Mouse (Mus musculus): ENCODE results near the gene Cyb561a3. TPM values are rescaled to one million over a fixed set of nuclear protein-coding genes. Genes with fewer than 3 reads are reported as not detected.

Gene Cyb561a3
- polyA plus RNA-seq, 1 experiment from 2014 or later, result 15.8 TPM

DNA sequence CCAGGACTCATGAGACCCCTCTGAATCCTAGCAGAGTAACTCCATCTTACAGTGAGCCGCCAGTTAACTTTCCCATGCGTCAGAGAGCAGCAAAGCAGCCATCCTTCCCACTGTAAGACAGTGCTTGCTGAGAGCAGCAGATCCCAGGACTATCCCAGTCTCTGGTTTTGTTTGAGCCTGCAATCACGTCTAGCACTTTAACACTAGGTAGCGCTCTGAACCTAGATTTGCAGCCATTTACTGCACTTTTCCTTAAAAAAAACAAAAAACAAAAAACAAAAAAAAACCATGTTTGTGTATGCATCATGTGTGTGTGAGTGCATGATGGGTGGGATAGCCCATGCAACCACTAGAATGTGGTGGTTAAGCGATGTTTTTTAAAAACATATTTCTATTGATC lies 16.9 kb upstream of the Cyb561a3 start:
- no peak overlapping the region for H3K27ac ChIP-seq (replicated peaks; ENCODE audit: low read depth, low read length)
- H3K4me3 ChIP-seq (ENCODE audit: low read depth, low read length), result no peak overlapping the region
- H3K4me1 ChIP-seq (ENCODE audit: control insufficient read depth, insufficient read depth, low read length), result peaks cover 3% of the 10 kb centered on the region; the same call in 1 of the 2 replicates
- H3K36me3 ChIP-seq (ENCODE audit: control insufficient read depth, insufficient read depth, low read length), result no peaks in the 10 kb centered on the region
- H3K9me3 ChIP-seq (ENCODE audit: control insufficient read depth, low read length), result no peaks in the 10 kb centered on the region
- DNase-seq (ENCODE audit: low spot score) (no peak), ATAC-seq (ENCODE audit: insufficient number of reproducible peaks, low FRiP score, low TSS enrichment, low read depth) (no peak)
- WGBS, result 29% methylated on average over 5 of the region's 5 CpGs
- H3K9ac ChIP-seq (ENCODE audit: low read length), result no peak overlapping the region
- no peaks in the 10 kb centered on the region for H3K27me3 ChIP-seq (ENCODE audit: control insufficient read depth, insufficient read depth, low read length)
- H3K4me2 ChIP-seq (ENCODE audit: low read depth, severe bottlenecking), result no peak overlapping the region

DNA sequence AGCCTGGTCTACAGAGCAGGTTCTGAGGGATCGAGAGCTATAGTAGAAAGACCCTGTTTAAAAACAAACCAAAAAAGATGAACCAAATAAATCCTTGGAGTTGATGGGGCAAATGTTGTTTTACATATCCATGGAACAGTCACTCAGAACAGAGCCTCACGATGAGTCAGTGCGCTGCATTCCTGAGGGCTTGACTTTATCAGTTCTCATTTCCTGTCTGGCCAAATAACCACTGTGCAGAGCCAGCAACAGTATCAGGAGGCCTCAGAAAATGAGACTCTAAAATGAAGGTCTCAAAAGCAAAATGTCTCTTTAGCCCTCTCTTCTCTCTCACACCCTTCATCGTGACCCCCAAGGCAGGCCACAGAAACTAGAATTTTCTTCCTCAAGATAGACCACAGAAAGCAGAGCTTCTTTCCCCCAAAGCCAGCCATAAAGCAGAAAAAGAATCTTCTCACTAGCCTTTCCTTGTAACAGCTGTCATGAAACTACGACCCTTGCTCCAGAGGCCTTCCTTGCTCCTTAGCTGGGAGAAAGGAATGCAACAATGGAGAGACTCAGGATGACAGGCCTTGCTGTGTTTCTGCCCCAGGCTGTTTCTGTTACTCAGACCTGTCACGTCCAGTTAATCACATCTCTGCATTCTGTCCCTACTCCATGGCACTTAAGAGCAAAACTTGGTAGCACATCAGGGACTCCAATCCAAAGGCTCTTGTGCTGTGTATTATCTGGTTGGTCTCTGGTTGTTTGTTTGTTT lies 15.2 kb upstream of the Cyb561a3 start:
- Histone ChIP-seq H3K4me1 (ENCODE audit: control insufficient read depth, insufficient read depth, low read length) (no peaks in the 10 kb centered on the region), H3K9me3 (ENCODE audit: control insufficient read depth, low read length) (no peaks in the 10 kb centered on the region), H3K27me3 (ENCODE audit: control insufficient read depth, insufficient read depth, low read length) (no peaks in the 10 kb centered on the region), H3K27ac (replicated peaks; ENCODE audit: low read depth, low read length) (no peak overlapping the region), H3K36me3 (ENCODE audit: control insufficient read depth, insufficient read depth, low read length) (no peaks in the 10 kb centered on the region), H3K9ac (ENCODE audit: low read length) (no peak overlapping the region), H3K4me2 (ENCODE audit: low read depth, severe bottlenecking) (no peak overlapping the region), H3K4me3 (ENCODE audit: low read depth, low read length) (no peak overlapping the region)
- DNase-seq (ENCODE audit: low spot score) (no peak), ATAC-seq (ENCODE audit: insufficient number of reproducible peaks, low FRiP score, low TSS enrichment, low read depth) (no peak)
- WGBS, result 65% methylated on average over 6 of the region's 6 CpGs

DNA sequence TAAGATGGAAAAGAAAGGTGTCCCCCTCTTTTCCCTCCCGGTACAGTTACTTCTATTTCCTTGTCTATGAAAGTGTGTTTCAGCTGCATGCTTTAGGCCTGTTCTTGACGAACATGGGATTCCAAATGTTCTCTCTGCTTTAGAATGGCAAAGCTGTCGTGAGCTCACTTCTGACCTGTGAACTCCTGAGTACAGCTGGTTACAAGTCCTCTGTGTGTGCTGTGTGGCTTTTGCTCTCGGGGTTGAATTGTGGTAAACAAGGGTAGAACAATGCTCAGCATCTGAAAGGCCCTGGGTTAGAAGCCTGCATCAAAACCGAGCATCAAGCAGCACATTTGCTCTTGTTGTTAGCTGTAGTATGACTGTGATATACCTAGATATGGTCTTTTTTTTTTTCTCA lies 14.6 kb upstream of the Cyb561a3 start:
- Histone ChIP-seq H3K9me3 (ENCODE audit: control insufficient read depth, low read length) (no peaks in the 10 kb centered on the region), H3K27me3 (ENCODE audit: control insufficient read depth, insufficient read depth, low read length) (no peaks in the 10 kb centered on the region), H3K9ac (ENCODE audit: low read length) (no peak overlapping the region), H3K4me2 (ENCODE audit: low read depth, severe bottlenecking) (no peak overlapping the region), H3K27ac (replicated peaks; ENCODE audit: low read depth, low read length) (no peak overlapping the region), H3K36me3 (ENCODE audit: control insufficient read depth, insufficient read depth, low read length) (no peaks in the 10 kb centered on the region), H3K4me3 (ENCODE audit: low read depth, low read length) (no peak overlapping the region), H3K4me1 (ENCODE audit: control insufficient read depth, insufficient read depth, low read length) (no peaks in the 10 kb centered on the region)
- DNase-seq (ENCODE audit: low spot score), result no peak
- WGBS, result 68% methylated on average over 5 of the region's 5 CpGs
- no peak for ATAC-seq (ENCODE audit: insufficient number of reproducible peaks, low FRiP score, low TSS enrichment, low read depth)

DNA sequence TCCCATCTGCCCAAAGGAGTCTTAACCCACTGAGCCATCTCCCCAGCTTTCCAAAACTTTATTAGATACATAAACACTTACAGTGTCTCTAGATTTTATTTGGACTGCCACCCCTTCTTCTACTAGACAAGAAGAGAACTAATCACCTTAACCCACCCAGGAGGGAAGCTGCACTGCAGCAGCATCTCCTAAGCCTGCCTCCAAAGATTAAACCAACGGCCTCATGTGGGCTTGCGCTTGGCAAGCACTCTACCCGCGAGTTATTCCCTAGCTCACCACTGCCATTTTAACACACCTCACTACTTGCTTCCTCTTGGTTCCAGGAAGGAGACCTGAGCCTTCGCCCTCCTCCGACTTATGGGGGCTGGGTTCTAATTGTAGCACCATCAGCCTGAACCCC lies 12.7 kb upstream of the Cyb561a3 start:
- ATAC-seq (ENCODE audit: insufficient number of reproducible peaks, low FRiP score, low TSS enrichment, low read depth) (no peak), DNase-seq (ENCODE audit: low spot score) (no peak)
- WGBS, result 84% methylated on average over 6 of the region's 6 CpGs
- H3K9me3 ChIP-seq (ENCODE audit: control insufficient read depth, low read length), result no peaks in the 10 kb centered on the region
- no peak overlapping the region for H3K4me2 ChIP-seq (ENCODE audit: low read depth, severe bottlenecking)
- H3K27me3 ChIP-seq (ENCODE audit: control insufficient read depth, insufficient read depth, low read length), result no peaks in the 10 kb centered on the region
- no peak overlapping the region for H3K27ac ChIP-seq (replicated peaks; ENCODE audit: low read depth, low read length)
- H3K36me3 ChIP-seq (ENCODE audit: control insufficient read depth, insufficient read depth, low read length), result no peaks in the 10 kb centered on the region
- no peak overlapping the region for H3K9ac ChIP-seq (ENCODE audit: low read length)
- H3K4me1 ChIP-seq (ENCODE audit: control insufficient read depth, insufficient read depth, low read length), result no peaks in the 10 kb centered on the region
- no peak overlapping the region for H3K4me3 ChIP-seq (ENCODE audit: low read depth, low read length)

DNA sequence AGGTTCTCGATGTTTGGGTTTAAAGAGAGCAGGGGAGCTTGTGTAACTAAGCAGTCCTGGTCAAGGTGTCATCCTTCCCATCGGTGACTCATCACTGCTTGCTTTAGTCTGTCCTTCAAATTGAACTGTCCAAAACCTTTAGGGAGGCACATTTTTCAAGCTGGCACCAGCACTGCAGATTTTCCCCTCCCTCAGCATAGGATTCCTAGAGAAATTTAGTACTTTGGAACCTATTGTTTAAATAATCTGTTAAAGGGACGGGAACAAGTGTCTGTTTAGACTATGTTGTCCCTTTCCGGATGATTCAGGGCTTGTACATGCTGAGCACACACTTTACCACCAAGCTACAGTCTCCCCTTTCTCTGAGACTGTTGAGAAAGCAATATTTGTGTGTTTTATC lies 11.8 kb upstream of the Cyb561a3 start:
- no peak overlapping the region for H3K9ac ChIP-seq (ENCODE audit: low read length)
- no peaks in the 10 kb centered on the region for H3K36me3 ChIP-seq (ENCODE audit: control insufficient read depth, insufficient read depth, low read length)
- DNase-seq (ENCODE audit: low spot score) (no peak), ATAC-seq (ENCODE audit: insufficient number of reproducible peaks, low FRiP score, low TSS enrichment, low read depth) (no peak)
- no peaks in the 10 kb centered on the region for H3K27me3 ChIP-seq (ENCODE audit: control insufficient read depth, insufficient read depth, low read length)
- no peak overlapping the region for H3K27ac ChIP-seq (replicated peaks; ENCODE audit: low read depth, low read length)
- H3K4me1 ChIP-seq (ENCODE audit: control insufficient read depth, insufficient read depth, low read length), result no peaks in the 10 kb centered on the region
- H3K4me3 ChIP-seq (ENCODE audit: low read depth, low read length), result no peak overlapping the region
- no peaks in the 10 kb centered on the region for H3K9me3 ChIP-seq (ENCODE audit: control insufficient read depth, low read length)
- H3K4me2 ChIP-seq (ENCODE audit: low read depth, severe bottlenecking), result no peak overlapping the region
- 84% methylated on average over 4 of the region's 4 CpGs for WGBS

DNA sequence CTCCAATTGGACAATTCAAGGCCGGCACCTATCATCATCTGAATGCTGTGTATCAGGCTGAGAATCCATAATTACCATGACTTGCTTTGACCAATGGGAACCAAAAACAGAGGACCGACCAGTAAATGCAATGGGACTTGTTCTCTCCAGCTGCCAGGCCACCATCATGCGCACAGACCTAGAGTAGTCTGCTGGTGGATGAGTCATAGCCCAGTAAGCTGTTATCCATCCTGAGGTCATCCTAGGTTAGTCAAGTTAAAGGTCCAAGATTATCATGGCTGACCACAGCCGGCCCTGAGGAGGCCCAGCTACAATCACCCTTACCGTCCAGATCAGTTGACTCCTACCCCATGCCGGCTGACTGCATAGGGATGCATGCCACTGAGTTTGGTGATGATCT lies 7.3 kb upstream of the Cyb561a3 start:
- no peak overlapping the region for H3K9ac ChIP-seq (ENCODE audit: low read length)
- DNase-seq (ENCODE audit: low spot score) (no peak), ATAC-seq (ENCODE audit: insufficient number of reproducible peaks, low FRiP score, low TSS enrichment, low read depth) (no peak)
- no peaks in the 10 kb centered on the region for H3K27me3 ChIP-seq (ENCODE audit: control insufficient read depth, insufficient read depth, low read length)
- H3K4me3 ChIP-seq (ENCODE audit: low read depth, low read length), result no peak overlapping the region
- no peak overlapping the region for H3K27ac ChIP-seq (replicated peaks; ENCODE audit: low read depth, low read length)
- WGBS, result 95% methylated on average over 6 of the region's 6 CpGs
- H3K9me3 ChIP-seq (ENCODE audit: control insufficient read depth, low read length), result no peaks in the 10 kb centered on the region
- peaks cover 2% of the 10 kb centered on the region; the same call in 1 of the 2 replicates for H3K36me3 ChIP-seq (ENCODE audit: control insufficient read depth, insufficient read depth, low read length)
- no peaks in the 10 kb centered on the region for H3K4me1 ChIP-seq (ENCODE audit: control insufficient read depth, insufficient read depth, low read length)
- H3K4me2 ChIP-seq (ENCODE audit: low read depth, severe bottlenecking), result no peak overlapping the region

DNA sequence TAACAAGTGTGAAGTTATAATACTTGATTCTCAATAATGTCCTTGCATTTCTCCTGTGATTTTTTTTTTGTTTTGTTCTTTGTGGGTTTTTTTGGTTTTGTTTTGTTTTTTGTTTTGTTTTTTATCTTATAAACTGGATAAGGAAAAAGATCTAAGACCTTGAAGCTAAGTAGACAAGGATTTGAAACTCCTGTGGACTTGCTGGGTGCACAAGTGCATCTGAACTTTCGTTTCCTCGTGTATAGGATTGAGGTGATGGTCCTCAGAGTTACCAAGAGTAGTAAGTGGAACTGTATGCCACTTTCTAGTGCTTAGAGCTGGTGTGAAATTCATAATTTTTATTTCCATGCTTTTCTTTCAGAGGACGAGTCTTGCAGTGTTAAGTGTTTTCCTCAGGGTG lies 3.1 kb downstream of the Cyb561a3 start:
- Histone ChIP-seq H3K36me3 (ENCODE audit: control insufficient read depth, insufficient read depth, low read length) (no peaks in the 10 kb centered on the region), H3K9ac (ENCODE audit: low read length) (no peak overlapping the region), H3K27ac (replicated peaks; ENCODE audit: low read depth, low read length) (no peak overlapping the region), H3K4me2 (ENCODE audit: low read depth, severe bottlenecking) (no peak overlapping the region), H3K4me1 (ENCODE audit: control insufficient read depth, insufficient read depth, low read length) (peaks cover 5% of the 10 kb centered on the region; the same call in 1 of the 2 replicates), H3K27me3 (ENCODE audit: control insufficient read depth, insufficient read depth, low read length) (no peaks in the 10 kb centered on the region), H3K4me3 (ENCODE audit: low read depth, low read length) (no peak overlapping the region), H3K9me3 (ENCODE audit: control insufficient read depth, low read length) (no peaks in the 10 kb centered on the region)
- DNase-seq (ENCODE audit: low spot score), result no peak
- ATAC-seq (ENCODE audit: insufficient number of reproducible peaks, low FRiP score, low TSS enrichment, low read depth), result no peak
- 75% methylated on average over 3 of the region's 3 CpGs for WGBS

DNA sequence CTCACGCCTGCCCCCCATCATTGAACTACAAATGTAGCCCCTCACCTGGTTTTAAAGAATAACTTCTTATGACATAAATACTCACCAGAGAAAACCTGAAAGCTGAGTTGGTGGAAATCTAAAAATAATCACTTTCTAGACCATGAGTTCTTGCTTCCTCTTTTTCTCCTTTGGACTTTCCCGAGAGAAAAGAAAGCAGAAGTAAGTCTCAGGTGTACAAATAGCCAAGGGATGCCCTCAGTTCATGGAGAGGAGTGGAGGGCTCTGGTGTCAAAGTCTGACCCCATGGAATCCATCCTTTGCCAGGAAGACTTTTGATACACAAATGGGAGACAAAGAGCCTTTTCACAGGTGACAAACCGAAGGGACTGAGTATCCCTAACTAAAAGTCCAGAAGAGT lies 3.8 kb downstream of the Cyb561a3 start:
- ATAC-seq (ENCODE audit: insufficient number of reproducible peaks, low FRiP score, low TSS enrichment, low read depth), result no peak
- H3K4me2 ChIP-seq (ENCODE audit: low read depth, severe bottlenecking), result no peak overlapping the region

DNA sequence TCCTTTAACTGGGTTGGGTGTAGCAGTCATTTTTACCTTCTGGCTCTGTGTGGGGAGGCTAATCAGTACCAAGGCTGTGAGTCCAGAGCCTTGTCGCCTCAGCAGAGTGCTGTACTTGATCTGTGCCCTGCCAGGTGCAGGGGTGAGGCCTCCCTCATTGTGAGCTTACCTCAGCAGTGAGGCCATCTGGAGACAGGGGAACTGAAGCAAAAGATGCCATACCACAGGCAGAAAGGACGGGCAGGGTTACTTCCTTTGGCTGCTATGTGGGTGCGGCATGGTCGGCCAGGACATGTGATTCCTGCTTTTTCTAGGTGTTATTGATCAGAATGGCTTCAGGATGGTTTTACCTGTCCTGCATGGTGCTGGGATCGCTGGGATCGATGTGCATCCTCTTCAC lies 5.0 kb downstream of the Cyb561a3 start:
- Histone ChIP-seq H3K36me3 (ENCODE audit: control insufficient read depth, insufficient read depth, low read length) (no peaks in the 10 kb centered on the region), H3K9ac (ENCODE audit: low read length) (no peak overlapping the region), H3K4me2 (ENCODE audit: low read depth, severe bottlenecking) (no peak overlapping the region), H3K4me1 (ENCODE audit: control insufficient read depth, insufficient read depth, low read length) (peaks cover 2% of the 10 kb centered on the region; the same call in 1 of the 2 replicates), H3K9me3 (ENCODE audit: control insufficient read depth, low read length) (no peaks in the 10 kb centered on the region), H3K27ac (replicated peaks; ENCODE audit: low read depth, low read length) (no peak overlapping the region), H3K27me3 (ENCODE audit: control insufficient read depth, insufficient read depth, low read length) (no peaks in the 10 kb centered on the region), H3K4me3 (ENCODE audit: low read depth, low read length) (no peak overlapping the region)
- DNase-seq (ENCODE audit: low spot score), result no peak
- no peak for ATAC-seq (ENCODE audit: insufficient number of reproducible peaks, low FRiP score, low TSS enrichment, low read depth)
- 82% methylated on average over 6 of the region's 6 CpGs for WGBS

More for the DNA sequence above, 3.8 kb downstream of the Cyb561a3 start:
- Histone ChIP-seq H3K9ac (ENCODE audit: low read length) (no peak overlapping the region), H3K4me3 (ENCODE audit: low read depth, low read length) (no peak overlapping the region), H3K9me3 (ENCODE audit: control insufficient read depth, low read length) (no peaks in the 10 kb centered on the region), H3K4me1 (ENCODE audit: control insufficient read depth, insufficient read depth, low read length) (peaks cover 5% of the 10 kb centered on the region; the same call in 1 of the 2 replicates), H3K27me3 (ENCODE audit: control insufficient read depth, insufficient read depth, low read length) (no peaks in the 10 kb centered on the region), H3K36me3 (ENCODE audit: control insufficient read depth, insufficient read depth, low read length) (no peaks in the 10 kb centered on the region), H3K27ac (replicated peaks; ENCODE audit: low read depth, low read length) (no peak overlapping the region)
- WGBS, result 85% methylated on average over 3 of the region's 3 CpGs
- no peak for DNase-seq (ENCODE audit: low spot score)

Measured in limb, embryonic 11.5 days (tissue).